Mouse (Mus musculus): ENCODE data around the gene Lysmd4. TPM values are rescaled to one million over a fixed set of nuclear protein-coding genes. Genes with fewer than 3 reads are reported as not detected.

Gene Lysmd4
- total and polyA plus RNA-seq, 3 experiments: 4.0 to 12.0 (median 5.0) TPM

- no peak for TF ChIP-seq BHLHE40 (IDR thresholded peaks at IDR 0.05; ENCODE audit: low read depth, low read length)
- no peak for TF ChIP-seq POLR2AphosphoS2 (IDR thresholded peaks at IDR 0.05; ENCODE audit: low read depth, low read length)
Observed at GRCm38 (mm10) chr7:67229701-67230100, 7.4 kb downstream of the Lysmd4 start (continued).

- no peaks in the 10 kb centered on the region for H3K79me2 ChIP-seq (replicated peaks; ENCODE audit: control insufficient read depth, extremely low read depth, insufficient read depth, poor library complexity, severe bottlenecking)
- in situ Hi-C loops (cut with MboI; ENCODE audit: low pct_ligation_motif_present, low pct_unique_long_range_greater_than_20kb, low sequenced_read_pairs): loop anchor here (25.0 kb wide), 2 partner anchors 132 to 282 kb away; partner anchors contain the start of gene Mef2a
- peaks cover 31 to 79% of the 10 kb centered on the region in 2 experiments for H3K36me3 ChIP-seq (replicated peaks in 1 of 2; ENCODE audit: control insufficient read depth in 1 of 2, insufficient read depth in 1 of 2, low read length in 1 of 2)
- TF ChIP-seq RAD21 (IDR thresholded peaks at IDR 0.05; ENCODE audit: low read depth, low read length) (no peak), CHD1 (IDR thresholded peaks at IDR 0.05; ENCODE audit: low read depth, low read length) (no peak), EP300 (IDR thresholded peaks at IDR 0.05; ENCODE audit: low read length) (no peak), MAX (IDR thresholded peaks at IDR 0.05; ENCODE audit: low read length) (no peak), POLR2A (IDR thresholded peaks at IDR 0.05; ENCODE audit: low read depth, low read length) (no peak), ETS1 (conservative IDR thresholded peaks at IDR 0.05; ENCODE audit: low read depth, low read length) (no peak), NELFE (IDR thresholded peaks at IDR 0.05; ENCODE audit: low read depth, low read length) (no peak), CHD2 (IDR thresholded peaks at IDR 0.05; ENCODE audit: low read length) (no peak), JUN (IDR thresholded peaks at IDR 0.05; ENCODE audit: insufficient read depth, low read depth, low read length) (no peak)
- no peak for DNase-seq (ENCODE audit: extremely low read depth)
- H3K4me3 ChIP-seq (replicated peaks in 1 of 3; ENCODE audit: low read depth in 2 of 3, low read length in 2 of 3, poor library complexity in 1 of 3): no peak overlapping the region
- no peak overlapping the region for H3K27ac ChIP-seq (ENCODE audit: insufficient read depth, low read depth)
- no peak overlapping the region for H3K4me2 ChIP-seq (ENCODE audit: insufficient read depth, low read depth, poor library complexity, severe bottlenecking)
- H3K9me3 ChIP-seq (replicated peaks; ENCODE audit: low read length): no peaks in the 10 kb centered on the region
- H3K9ac ChIP-seq (ENCODE audit: insufficient read depth, low read depth): no peak overlapping the region
- no peaks in the 10 kb centered on the region for H3K4me1 ChIP-seq (ENCODE audit: control insufficient read depth in 1 of 2, insufficient read depth in 2 of 2)
- dilution Hi-C loops (cut with MboI; ENCODE audit: extremely low pct_ligation_motif_present, extremely low pct_unique_long_range_greater_than_20kb, low sequenced_read_pairs): no loop called here
- H3K27me3 ChIP-seq (replicated peaks): no peaks in the 10 kb centered on the region
Observed at GRCm38 (mm10) chr7:67230221-67230620, 7.9 kb downstream of the Lysmd4 start.

GRCm38 (mm10) chr7:67230640-67231140 lies 8.3 kb downstream of the Lysmd4 start:
- TF ChIP-seq ZC3H11A (IDR thresholded peaks at IDR 0.05; ENCODE audit: low read depth, low read length) (no peak), POLR2AphosphoS2 (IDR thresholded peaks at IDR 0.05; ENCODE audit: low read depth, low read length) (no peak), POLR2A (IDR thresholded peaks at IDR 0.05; ENCODE audit: low read depth, low read length) (no peak), ELF1 (IDR thresholded peaks at IDR 0.05; ENCODE audit: low read depth, low read length) (no peak), UBTF (IDR thresholded peaks at IDR 0.05; ENCODE audit: low read depth, low read length) (no peak), MAX (IDR thresholded peaks at IDR 0.05; ENCODE audit: low read length) (no peak), RCOR1 (conservative IDR thresholded peaks at IDR 0.05; ENCODE audit: low read depth, low read length) (no peak), EP300 (IDR thresholded peaks at IDR 0.05; ENCODE audit: low read length) (no peak), ZMIZ1 (IDR thresholded peaks at IDR 0.05; ENCODE audit: low read depth, low read length) (no peak), HCFC1 (IDR thresholded peaks at IDR 0.05; ENCODE audit: low read depth, low read length) (no peak), NRF1 (IDR thresholded peaks at IDR 0.05; ENCODE audit: low read depth, low read length) (no peak), USF2 (conservative IDR thresholded peaks at IDR 0.05; ENCODE audit: low read depth, low read length) (no peak), CHD2 (IDR thresholded peaks at IDR 0.05; ENCODE audit: low read length) (no peak), MXI1 (IDR thresholded peaks at IDR 0.05; ENCODE audit: low read depth, low read length) (no peak), NELFE (IDR thresholded peaks at IDR 0.05; ENCODE audit: low read depth, low read length) (no peak), MAZ (IDR thresholded peaks at IDR 0.05; ENCODE audit: low read depth, low read length) (no peak)
- Histone ChIP-seq H3K4me2 (ENCODE audit: insufficient read depth, low read depth, poor library complexity, severe bottlenecking) (no peak overlapping the region), H3K27me3 (replicated peaks) (no peaks in the 10 kb centered on the region), H3K4me1 (ENCODE audit: control insufficient read depth in 1 of 2, insufficient read depth in 2 of 2) (no peaks in the 10 kb centered on the region), H3K79me2 (replicated peaks; ENCODE audit: control insufficient read depth, extremely low read depth, insufficient read depth, poor library complexity, severe bottlenecking) (no peaks in the 10 kb centered on the region), H3K9ac (ENCODE audit: insufficient read depth, low read depth) (no peak overlapping the region), H3K27ac (ENCODE audit: insufficient read depth, low read depth) (no peak overlapping the region), H3K36me3 (replicated peaks in 1 of 2; ENCODE audit: control insufficient read depth in 1 of 2, insufficient read depth in 1 of 2, low read length in 1 of 2) (peaks cover 36 to 81% of the 10 kb centered on the region in 2 experiments), H3K4me3 (replicated peaks in 1 of 3; ENCODE audit: low read depth in 2 of 3, low read length in 2 of 3, poor library complexity in 1 of 3) (no peak overlapping the region), H3K9me3 (replicated peaks; ENCODE audit: low read length) (no peaks in the 10 kb centered on the region)
- dilution Hi-C loops (cut with MboI; ENCODE audit: extremely low pct_ligation_motif_present, extremely low pct_unique_long_range_greater_than_20kb, low sequenced_read_pairs): no loop called here
- in situ Hi-C loops (cut with MboI; ENCODE audit: low pct_ligation_motif_present, low pct_unique_long_range_greater_than_20kb, low sequenced_read_pairs): loop anchor here (25.0 kb wide), 2 partner anchors 132 to 282 kb away; partner anchors contain the start of gene Mef2a
- DNase-seq (ENCODE audit: extremely low read depth): no peak

Data from CH12.LX (cell line).